Mouse (Mus musculus) lung, adult 2 months (tissue): ENCODE measurements around the gene Akr7a5.

Experiments
- CTCF ChIP-seq: fragments of 200-500 bp; IDR thresholded peaks from 2 replicates; pipeline ENCODE4 v1.5.1; 2011; ENCODE audit warnings: mild to moderate bottlenecking, low read length, control low read depth; ENCODE audit not compliant: insufficient read depth
- POLR2A ChIP-seq: fragments of 200-500 bp; IDR thresholded peaks from 2 replicates; pipeline ENCODE4 v1.6.1; 2011; ENCODE audit warnings: low read depth, mild to moderate bottlenecking, control low read depth, low read length, borderline replicate concordance; ENCODE audit errors: extremely low read depth

GRCm38 (mm10) chr4:139330605-139331004 is 20.1 kb downstream of the Akr7a5 start:
- peak; percentile 36; the same call in 1 of the 2 replicates for TF ChIP-seq POLR2A
- TF ChIP-seq CTCF: peak; percentile 72
